Mouse (Mus musculus): ENCODE results near the gene F7.

F7 gene

DNA sequence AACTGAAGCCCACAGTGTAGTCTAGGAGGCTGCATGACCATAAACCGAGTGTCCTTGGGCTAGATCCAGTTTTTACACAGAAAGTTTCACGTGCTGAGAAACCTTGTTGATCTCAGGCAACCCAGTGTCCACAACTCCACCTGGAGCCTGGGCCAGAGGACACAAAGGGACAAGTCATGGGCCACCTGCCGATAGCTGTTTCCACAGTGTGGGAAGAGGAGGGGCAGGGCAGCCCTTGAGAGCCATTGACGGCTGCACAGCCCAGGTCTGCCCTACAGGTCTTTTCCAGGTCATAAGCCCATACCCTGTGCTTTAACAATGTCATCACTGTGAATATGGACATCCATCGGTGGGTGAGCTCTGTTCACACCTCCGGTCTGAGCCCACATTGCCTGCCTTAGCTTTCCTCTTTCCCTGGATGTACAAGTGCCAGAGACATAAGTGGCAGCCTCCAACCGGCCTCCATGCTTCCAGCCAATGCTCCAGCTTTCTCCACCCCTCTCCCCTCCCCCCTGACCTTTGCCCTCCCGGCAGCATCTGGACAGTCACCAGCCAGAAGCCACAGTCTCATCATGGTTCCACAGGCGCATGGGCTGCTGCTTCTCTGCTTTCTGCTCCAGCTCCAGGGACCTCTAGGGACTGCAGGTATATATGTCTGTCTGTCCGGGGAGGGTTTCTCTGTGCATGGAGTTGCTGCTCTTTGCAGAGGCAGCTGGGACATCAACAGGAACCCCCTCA, at the start of gene F7:
Gene F7 (plus strand): TSS at position 548 of the 738 bp plus-strand sequence.
- no peak for DNase-seq

DNA sequence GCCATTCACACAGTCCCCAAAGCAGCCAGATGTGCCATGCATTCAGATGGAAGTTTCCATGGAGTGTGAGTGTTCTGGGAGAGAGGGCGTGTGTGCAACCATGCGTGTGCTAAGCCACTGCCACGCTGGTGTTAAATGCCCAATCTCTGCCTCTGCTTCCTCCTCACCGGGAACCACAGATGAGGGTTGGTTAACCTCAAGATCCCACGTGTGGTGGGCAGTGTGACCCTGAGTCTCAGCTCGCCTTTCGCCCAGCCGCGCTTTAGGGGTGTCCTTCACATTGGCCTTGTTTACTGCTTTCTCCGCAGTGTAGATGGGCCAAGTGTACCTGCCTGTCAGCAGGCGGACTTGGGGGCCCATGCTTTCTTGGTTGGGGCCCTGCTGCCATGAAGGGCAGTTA, 49.5 kb upstream of the F7 start:
- no peak for DNase-seq

DNA sequence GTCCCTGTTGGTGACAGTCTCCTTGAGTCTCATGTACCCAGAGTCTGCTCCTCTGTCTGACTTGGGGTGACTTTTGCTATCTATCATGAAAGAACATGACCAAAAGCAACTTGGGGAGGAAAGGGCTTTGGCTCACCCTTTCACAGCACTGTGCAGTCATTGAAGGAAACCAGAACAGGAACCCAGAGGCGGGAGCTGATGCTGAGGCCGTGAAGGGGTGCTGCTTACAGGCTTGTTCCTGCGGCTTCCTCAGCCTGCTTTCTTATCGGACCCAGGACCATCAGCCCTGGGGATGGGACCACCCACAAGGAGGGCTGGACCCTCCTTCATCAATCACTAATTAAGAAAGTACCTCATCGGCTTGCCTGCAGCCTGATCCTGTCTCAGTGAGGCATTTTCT, 49.1 kb upstream of the F7 start:
- no peak for DNase-seq

DNA sequence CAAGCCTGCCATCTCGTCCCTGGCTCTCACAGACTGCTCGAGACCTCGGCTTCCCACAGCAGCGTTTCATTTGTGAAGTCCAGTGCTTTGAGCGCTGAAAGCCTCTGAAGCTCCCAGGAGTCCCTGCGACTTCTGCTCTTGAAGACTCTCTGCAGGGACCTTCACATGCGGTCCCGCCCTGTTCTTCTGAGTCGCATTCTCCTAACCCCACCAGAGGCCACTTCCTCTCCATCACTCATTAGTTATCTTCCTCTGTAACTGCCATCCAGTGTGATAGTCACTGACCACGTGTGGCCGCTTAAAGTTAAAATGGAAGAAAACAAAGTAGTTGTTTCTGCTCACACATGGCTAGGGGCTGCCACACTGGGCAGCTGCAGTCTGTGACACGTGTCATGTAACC, 48.5 kb upstream of the F7 start:
- DNase-seq = no peak

DNA sequence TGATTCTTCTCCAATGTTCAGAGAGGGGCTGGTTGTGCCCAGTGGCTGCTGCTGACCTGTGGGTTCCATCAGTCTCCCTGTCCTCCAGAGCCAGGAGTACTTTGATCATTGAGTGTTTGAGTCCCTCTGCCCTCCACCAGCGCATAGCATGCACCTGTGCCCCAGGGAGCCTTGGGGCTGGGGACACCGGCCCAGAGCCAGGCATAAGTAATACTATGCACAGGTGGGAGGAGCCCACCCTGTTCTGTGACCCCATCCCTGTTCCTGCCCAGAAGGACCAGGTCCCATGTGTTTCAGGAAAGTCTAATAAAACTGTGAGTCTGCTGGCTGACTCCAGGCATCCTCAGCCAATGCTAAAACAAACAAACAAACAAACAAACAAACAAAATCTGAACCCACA, 47.5 kb upstream of the F7 start:
- DNase-seq = no peak

DNA sequence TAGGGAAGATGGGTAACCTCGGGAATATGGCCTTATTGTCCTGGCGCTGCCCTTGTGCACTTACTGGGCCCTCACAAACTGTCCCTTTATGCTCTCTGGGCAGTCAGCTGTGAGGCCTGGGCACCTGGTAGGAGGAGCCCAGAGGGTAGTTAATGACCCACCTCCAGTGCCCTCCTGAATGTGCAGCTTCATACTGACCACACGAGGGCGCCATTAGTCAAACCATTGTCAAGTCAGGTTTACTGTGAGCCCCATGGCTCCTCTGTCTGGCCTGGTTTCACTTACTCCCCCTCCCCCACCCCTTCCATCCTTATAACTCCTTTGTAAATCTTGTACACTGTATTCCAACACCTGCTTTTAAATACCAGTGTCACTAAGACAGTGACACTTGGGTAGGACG, 47.1 kb upstream of the F7 start:
- peak; percentile 47 for DNase-seq

DNA sequence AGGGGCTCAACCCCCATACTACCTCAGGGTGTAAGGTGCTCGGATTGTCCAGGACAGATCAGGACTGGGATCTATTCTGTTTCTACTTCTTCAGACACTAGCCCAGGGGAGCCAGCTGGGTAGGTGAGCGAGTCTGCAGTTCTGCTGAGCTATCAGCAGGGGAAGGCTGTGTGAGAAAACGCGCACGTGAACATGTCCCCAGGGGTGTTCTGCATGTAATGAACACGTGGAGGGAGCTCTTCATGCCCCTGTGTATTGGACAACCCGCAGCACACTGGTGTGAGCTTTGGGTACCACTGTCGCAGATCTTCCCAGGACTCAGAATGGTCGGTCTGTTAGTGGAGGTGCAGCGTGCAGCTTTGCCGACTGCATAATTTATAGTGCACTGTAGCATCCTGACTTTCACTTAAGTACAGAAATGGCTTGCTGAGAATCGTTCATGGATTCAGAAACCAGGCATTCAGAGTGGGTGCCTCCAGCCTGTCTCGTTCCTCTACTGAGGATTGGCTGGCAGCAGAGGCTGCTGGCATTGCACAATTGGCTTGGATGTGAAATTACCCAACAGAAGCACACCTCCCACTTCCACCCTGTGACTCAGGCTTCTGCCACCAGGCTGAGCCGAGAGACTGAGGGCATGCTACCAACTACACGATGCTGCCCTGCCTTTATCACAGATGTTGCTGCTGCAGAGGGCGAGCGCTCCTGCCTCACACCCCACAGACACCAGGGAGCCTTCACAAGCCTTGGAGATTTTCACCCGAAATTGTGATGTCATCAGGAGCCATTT, 42.0 kb upstream of the F7 start:
- DNase-seq = peak; percentile 44

DNA sequence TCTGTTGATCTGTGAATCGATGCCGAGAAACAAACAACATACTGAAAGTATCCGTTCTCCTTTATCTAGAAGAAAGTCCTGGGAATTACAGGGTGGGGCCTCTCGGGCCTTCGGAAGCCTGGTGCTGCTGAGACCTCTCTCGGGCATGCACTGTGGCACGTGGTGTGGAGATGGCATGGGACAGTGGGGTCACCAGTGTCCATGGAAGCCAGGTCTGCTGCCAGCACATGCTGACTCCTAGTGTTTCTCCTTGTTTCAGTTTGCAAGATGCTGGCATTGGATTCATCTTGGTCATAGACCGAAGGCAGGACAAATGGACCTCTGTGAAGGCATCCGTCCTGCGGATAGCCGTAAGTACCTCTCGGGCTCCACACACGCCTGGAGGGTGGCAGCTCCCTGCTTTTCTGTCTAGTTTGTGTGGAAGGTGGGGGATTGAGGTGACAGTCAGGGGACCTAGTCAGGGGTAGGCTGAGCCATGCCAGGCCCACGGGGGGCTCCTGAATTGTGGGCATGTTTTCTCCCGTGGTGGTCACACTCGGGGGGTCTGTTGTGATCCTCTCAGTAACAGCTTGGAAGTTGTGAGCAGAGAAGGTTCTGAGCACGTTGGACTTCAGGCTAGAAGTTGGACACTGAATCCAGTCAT, 41.1 kb upstream of the F7 start:
- no peak for DNase-seq

DNA sequence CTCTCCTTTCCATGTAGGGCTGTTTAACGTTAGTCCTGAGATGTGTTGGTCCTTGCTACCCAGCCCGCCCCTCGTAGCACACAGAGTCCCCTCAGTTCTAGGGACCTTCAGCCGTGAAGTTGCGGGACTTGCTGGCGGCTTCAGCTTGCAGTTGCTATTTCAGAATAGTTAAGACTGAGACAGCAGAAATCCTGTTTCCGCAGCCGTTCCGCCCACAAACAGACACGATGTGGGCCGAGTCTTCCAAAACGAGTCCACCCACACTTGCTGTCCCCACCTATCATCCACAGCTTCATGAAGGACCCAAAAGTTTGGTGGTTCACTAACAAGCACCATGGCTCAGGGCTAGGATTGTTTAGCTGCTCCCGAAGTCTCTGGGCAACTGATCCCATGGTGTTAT, 40.6 kb upstream of the F7 start:
- DNase-seq = no peak

DNA sequence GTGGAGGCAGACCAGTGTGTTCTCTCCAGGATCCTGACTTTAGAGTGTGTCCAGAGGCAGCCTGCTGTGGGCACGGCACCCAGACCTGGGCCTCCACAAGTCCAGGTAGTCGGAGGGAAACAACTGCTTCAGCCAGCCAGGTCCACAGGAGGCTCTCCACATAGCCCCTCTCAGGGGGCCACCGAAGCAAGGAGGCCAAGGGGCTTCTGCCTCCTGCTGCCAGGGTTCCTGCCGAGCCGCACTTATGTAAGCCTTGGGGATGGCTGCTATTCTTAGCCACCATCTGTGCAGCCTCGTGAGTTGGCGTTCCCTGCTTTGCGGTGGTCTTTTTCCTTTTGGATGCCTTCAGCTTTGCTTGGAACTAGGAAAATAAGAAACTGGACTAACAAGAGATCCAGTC, 38.3 kb upstream of the F7 start:
- DNase-seq = peak; percentile 49

DNA sequence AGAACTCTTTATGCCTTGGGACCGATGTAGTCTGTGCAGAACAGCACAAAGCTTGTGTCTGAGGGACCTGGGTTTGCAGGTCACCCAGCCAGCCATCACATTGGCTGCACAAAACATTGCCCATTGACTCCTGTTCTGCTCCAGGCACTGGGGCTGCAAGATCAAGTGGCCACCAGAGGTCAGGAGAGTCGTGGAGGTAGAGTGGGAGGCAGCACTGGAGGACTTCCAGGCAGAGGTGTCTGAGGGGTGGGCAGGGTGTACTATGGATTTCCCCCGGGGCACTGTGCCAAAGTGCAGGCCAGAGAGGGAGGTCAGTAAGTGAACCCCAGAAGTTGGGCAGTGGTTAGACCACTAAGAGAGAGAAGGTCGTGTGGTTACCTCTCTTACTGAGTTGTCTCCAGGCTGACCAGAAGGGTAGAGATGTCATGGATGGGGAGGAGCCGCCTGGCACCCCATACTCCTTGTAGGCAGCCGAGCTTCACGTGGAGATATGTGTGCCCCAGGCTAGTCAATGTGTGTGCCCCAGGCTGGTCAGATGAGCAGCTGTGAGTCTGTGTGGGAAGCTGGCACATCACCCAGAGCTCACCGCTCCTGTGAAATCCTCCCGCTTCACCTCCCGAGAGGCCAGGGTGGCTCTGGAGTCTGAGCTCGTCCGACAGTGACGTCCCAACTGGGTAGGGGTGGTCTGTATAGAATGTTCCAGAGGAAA, 37.0 kb upstream of the F7 start:
- no peak for DNase-seq

DNA sequence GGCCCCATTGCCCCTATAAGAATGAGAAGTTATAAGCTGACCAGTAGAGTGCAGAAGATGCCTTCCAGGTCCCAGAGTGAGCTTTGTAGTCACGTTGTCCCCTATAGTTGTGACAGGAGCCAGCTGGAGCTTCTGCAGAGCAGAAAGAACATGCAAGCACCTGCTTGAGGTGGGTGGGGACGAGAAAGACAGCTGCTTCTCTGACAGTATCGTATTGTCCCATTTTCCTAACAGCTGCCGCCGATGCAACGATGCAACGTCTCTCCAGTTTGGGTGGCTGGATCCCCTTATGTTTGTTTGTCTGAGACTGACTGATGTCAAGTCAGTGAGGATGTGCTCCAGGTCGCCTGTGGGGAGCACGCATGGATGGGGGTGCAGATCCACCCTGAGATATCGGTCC, 34.4 kb upstream of the F7 start:
- DNase-seq = no peak

DNA sequence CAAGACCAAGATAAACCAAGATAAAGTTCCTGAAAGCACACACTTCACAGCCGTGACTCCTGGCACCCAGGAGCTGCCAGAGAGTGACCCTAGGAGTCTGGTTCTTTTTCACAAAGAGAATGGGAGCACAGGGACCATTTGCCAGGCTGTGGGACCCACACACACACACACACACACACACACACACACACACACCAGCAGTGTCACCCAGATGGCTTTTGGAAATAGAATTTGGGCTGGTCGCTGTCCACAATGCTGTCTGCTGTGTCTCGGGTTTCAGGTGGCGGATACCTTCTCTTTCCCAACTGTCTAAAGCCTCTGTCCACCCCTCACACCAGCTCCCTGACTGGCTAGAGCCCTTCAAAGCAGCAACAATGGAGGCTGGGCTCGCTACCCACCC, 31.4 kb upstream of the F7 start:
- DNase-seq = no peak

DNA sequence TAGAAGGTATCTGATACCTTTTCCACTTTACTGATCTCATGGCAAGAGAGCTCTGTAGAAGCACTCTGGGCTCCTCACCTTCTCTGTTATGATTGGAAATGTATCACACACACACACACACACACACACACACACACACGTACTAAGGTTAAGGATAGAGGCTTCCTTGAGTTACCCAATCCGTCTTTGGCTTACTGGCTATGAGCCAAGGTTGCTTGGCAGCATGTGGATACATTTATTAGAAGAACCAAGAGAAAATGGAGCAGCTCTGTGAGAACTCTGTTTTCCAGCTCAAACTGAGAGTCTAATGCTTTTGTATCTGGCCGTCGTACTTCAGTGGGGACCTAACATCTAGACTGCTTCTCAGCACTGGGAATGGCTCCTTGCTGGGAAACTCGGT, 30.4 kb upstream of the F7 start:
- no peak for DNase-seq

DNA sequence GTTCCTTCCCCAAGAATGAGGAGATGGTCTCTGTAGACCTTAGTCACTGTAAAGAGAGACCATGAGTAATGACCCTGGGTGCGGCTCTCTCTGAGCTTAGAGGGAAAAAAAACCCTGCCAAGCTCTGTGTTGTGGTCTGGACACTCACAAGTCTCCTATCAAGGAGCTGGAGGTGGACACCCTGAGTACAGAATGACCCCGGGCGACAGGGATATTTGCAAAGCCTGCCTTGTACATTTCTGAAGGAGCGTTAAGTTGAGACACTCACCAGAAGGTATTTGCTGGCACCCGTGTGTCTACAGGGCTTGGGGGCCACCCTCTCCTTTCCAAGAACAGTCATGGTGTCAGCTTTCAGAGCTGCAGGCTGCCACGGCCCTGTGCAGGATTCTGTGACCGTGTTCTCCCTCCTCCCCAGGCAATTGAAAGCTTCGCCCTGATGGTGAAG, 29.0 kb upstream of the F7 start:
- DNase-seq = no peak

DNA sequence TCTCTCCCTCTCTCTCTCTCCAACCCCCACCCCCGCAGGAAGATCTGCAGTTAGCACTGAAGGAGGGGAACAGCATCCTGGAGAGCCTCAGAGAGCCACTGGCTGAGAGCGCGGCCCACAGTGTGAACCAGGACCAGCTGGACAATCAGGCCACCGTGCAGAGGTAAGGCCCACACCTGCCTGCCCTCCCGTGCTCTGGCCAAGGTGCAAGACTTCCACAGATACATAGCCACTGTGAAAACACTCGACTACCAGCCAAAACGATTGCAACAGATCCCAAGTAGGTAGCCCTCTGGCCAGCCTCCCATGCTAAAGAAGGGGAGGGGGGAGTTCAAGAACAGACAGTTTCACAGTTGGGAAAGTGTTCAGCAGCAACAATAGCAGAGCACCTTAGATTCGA, 27.5 kb upstream of the F7 start:
- DNase-seq = no peak

DNA sequence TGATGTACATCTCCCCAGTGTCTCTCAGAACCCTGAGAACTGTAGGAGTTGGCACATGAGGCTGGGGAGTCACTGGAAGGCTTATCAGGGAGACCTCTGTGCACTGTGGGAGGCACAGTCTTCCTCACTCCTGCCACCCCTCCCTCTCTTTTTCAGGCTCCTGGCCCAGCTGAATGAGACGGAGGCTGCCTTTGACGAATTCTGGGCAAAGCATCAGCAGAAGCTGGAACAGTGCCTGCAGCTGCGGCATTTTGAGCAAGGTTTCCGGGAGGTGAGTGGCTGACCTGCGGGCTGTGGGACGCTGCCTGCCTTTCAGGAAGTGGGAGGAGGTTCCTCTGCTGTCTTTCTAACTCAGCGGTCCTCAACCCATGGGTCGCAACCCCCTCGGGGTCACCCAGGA, 26.0 kb upstream of the F7 start:
- no peak for DNase-seq

DNA sequence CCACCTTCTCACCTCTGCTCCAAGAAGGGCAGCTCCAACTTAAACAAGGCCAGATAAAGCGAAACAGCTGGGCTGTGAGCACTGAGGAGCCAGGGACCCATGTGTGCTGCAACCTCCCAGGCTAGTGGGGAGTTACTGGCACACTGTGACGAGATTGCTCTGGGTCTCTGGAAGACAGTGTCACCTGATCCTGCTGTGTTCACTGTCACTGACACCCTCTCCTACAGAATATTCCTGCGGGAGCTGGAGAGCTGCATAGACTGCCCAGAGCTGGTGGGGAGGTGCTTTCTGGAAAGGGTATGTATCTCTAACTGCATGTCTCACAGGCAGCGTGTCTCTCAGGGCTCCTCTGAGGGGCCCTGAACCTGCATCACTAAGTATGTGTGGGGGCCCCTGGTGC, 18.4 kb upstream of the F7 start:
- no peak for DNase-seq

DNA sequence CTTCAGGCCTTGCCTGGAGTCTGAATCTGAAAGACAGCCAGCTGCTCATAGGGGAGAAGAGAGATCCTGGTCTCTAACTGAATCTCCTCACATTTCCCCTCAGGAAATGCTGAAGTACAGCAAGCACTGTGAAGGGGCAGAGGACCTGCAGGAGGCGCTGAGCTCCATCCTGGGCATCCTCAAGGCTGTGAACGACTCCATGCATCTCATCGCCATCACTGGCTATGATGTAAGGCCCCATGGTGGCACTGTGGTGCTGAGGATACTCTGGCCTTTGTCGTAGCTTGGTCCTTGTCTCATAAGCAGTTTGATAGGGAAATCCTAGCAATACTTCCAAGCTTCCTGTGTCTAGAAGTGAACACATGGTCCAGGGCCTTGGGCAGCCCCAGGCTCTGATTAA, 15.5 kb upstream of the F7 start:
- DNase-seq = no peak

DNA sequence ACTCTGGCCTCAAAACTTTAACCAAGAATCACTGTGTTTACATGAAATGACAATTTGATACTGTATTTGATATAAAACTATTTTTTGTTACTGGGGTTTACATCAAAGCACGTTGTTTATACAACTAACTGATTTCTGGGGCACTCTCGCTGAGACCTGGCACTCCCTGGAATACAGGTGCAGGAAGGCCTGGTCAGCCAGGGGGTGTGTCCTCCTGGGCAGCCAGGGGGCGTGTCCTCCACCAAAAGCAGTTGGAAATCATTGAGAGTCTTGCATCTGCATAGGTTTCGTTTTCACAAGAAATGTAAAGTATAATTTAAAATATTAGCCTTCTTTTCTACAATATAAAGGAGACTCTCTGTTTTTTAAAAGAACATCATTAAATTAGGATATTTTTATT, 6.3 kb upstream of the F7 start:
- no peak for DNase-seq

DNA sequence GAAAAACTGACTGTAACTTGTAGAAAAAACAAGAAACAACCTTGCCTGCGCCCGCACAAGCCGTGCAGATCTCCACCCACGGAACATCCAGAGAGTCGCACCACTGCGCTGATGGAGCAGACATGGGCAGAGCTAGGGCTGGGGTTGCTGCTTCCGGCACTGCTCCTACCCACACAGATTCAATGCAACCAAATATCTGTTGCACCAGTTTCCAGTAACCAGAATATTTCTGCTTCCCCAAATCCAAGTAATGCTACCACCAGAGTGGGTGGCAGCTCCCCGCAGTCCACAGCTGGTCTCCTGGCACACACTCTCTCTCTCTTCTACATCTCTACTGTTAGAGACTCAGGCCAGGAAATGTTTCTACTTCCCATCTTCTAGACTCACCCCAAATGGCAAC, 4.0 kb upstream of the F7 start:
- no peak for DNase-seq

DNA sequence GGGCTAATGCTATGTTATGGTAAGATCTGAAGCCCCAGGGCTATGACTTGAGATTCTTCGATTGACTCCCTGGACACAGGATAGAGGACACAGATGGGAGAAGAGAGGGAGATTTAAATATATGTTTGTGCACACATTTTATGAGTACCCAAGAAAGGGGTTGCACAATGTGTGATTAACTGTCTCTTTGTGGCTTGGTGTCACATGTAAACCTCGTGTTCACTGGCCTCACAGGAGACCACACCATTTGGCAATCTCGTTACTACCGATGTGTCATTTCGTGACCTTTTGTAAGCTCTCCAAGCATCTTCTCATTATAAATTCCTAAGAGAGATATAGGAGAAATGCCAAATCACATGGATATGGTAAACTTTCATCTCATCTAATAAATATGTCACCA, 1.8 kb downstream of the F7 start:
- no peak for DNase-seq

DNA sequence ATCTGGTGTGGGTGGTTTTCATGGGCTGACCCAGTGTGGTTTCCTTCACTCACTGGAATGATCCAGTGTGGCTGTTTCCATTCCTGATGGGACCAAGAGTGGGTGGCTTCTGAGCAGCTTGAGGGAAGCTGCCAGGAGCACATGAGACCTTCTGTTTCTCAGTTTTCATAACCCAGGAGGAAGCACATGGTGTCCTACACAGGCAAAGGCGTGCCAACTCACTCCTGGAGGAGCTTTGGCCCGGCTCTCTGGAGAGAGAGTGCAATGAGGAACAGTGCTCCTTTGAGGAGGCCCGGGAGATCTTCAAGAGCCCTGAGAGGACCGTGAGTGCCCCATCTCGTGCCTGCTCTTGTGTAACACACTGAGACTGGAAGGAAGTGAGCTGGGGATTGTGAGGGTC, 2.6 kb downstream of the F7 start:
- no peak for DNase-seq

Data from right cerebral cortex, postnatal 4 days (tissue).